Mouse (Mus musculus) adrenal gland, postnatal 14 days (tissue): ENCODE measurements around the gene As3mt. TPM values are rescaled to one million over a fixed set of nuclear protein-coding genes. Genes with fewer than 3 reads are reported as not detected.
"Not testable (repeated sequence)": the region's sequence is repeated elsewhere in the genome, so short reads cannot be mapped to it uniquely, and the experiment has no call there.

ENCODE experiments used
- DNase-seq: peaks from one replicate; pipeline ENCODE4 v3.0.0; 2021; ENCODE audit warnings: mixed read lengths
- total RNA-seq: library from RNA; stranded (reverse); gene quantifications from 2 replicates; pipeline ENCODE4 v1.2.3, GENCODE M21; 2021

As3mt gene
- total RNA-seq, 1 experiment from 2014 or later, result 68.2 TPM

GRCm38 (mm10) chr19:46747799-46748198, 40.5 kb downstream of the As3mt start:
- DNase-seq, result no peak

DNA sequence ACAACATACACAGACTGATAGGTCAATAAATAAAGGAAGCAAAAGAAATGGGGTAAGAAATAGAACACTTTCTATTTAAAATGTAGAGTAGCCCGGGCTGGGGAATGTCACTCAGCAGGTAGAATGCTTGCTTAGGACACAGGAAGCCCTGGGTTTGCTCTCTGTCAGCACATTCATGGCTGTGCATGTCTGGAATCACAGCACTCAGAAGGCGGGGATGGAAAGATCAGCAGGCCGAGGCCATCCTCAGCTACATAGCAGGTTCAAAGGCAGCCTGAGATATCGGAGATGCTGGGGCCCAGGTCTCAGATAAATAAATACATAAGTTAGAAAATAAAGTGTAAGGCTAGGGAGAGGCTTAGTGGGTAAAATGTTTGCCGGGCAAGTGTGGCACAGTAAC, 45.0 kb downstream of the As3mt start:
- DNase-seq, result no peak

GRCm38 (mm10) chr19:46755066-46755465, 47.8 kb downstream of the As3mt start:
- DNase-seq, result peak; percentile 63

GRCm38 (mm10) chr19:46756221-46756620, 49.0 kb downstream of the As3mt start:
- no peak for DNase-seq

DNA sequence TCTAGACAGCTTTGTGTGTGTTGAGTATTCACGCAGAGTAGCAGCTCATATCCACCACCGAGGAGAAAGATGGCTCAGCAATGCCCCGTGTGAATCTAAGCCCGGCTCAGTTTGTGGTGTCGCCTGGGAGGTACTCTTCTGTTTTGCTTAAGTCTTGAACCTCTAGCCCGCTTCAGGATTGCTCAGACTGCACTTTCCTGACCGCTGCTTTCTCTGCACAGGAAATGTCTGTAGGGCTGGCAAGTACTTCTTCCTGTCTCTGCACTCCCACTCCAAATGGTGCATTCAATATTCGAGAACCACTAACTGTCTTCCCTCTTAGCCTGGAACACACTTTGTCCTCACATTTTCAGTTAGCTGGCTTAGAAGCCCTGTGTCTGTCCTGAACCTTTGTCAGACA, 51.8 kb downstream of the As3mt start:
- DNase-seq, result no peak

- DNase-seq, result not testable (repeated sequence)
Observed at GRCm38 (mm10) chr19:46759909-46760308, 52.7 kb downstream of the As3mt start.

GRCm38 (mm10) chr19:46760375-46761160, 53.3 kb downstream of the As3mt start:
- DNase-seq, result peak; percentile 92

- DNase-seq, result peak; percentile 100
Observed at GRCm38 (mm10) chr19:46761247-46761946, 54.1 kb downstream of the As3mt start, which contains the start of gene Cnnm2. Gene Cnnm2 (plus strand): TSS chr19:46761596.

GRCm38 (mm10) chr19:46761971-46762290, 54.7 kb downstream of the As3mt start:
- no peak for DNase-seq

DNA sequence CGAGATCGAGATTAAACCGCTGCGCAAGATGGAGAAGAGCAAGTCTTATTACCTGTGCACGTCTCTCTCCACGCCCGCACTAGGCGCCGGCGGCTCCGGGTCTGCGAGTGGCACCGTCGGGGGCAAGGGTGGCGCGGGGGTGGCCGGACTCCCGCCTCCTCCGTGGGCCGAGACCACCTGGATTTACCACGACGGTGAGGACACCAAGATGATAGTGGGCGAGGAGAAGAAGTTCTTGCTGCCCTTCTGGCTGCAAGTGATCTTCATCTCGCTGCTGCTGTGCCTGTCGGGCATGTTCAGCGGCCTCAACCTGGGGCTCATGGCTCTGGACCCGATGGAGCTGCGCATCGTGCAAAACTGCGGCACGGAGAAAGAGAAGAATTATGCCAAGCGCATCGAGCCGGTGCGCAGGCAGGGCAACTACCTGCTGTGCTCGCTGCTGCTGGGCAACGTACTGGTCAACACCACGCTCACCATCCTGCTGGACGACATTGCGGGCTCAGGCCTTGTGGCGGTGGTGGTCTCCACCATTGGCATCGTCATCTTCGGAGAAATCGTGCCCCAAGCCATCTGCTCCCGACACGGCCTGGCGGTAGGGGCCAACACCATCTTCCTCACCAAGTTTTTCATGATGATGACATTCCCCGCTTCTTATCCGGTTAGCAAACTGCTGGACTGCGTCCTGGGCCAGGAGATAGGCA, 55.2 kb downstream of the As3mt start:
- peak; percentile 45 for DNase-seq

- DNase-seq, result no peak
Observed at GRCm38 (mm10) chr19:46762992-46763342, 55.7 kb downstream of the As3mt start.

DNA sequence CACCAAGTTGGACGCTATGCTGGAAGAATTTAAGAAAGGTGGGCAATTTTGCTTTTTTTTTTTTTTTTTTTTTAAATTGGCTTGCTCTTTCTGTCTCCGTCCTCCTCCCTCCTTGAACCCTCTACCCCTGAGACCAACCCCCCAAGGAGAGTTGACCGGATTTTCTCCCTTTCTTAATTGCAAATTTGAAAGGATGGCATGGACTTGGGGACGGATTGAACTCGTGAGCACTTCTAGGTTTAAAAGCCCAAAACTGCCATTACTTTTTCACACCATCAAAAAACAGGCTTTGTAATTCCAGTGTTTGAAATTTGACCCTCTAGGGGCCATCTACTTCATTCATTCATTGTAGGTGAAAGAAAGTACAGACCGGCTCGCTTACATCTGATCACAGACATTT, 56.1 kb downstream of the As3mt start:
- DNase-seq, result no peak

- no peak for DNase-seq
Observed at GRCm38 (mm10) chr19:46763932-46764762, 56.9 kb downstream of the As3mt start.

GRCm38 (mm10) chr19:46764763-46765117, 57.5 kb downstream of the As3mt start:
- DNase-seq, result no peak

GRCm38 (mm10) chr19:46766125-46766524, 58.9 kb downstream of the As3mt start:
- DNase-seq, result no peak

DNA sequence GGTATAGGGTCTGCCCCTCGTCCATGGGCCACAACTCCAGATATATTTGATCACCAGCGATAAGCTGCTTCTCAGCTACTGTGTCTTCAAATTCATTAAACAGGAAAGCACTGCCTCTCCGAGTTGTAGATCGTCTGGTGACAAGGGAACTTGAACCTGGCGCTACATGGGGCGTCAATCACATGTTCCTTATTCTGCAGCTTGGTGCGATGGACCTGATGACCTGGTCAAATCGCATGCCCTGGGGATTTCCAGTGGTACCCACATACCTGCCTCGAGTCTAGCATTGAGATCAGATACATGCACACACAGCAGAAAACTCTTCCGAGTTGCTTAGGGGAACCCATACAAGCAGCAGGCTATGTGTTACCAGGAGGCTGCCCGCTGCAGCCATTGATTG, 62.5 kb downstream of the As3mt start:
- no peak for DNase-seq

DNA sequence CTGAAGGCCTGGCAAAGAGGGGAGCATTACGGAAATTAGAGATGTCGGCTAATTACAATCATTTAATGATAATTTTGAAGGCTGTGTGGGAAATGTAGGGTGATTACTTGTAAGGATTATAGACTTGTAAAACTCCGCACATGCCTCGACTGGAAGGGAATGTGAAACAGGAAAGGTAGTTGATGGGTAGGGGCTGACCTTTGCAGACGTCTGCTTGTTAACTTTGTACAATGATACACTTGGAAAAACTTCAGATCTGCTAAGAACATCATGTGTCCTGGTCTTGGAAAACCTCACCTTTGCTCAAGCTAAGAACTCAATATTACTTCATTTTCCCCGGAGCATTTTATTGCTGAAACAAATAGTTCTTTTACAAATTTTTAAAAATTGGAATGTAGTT, 64.5 kb downstream of the As3mt start:
- no peak for DNase-seq

GRCm38 (mm10) chr19:46776391-46776790, 69.1 kb downstream of the As3mt start:
- DNase-seq, result no peak

GRCm38 (mm10) chr19:46776850-46777249, 69.6 kb downstream of the As3mt start:
- no peak for DNase-seq

DNA sequence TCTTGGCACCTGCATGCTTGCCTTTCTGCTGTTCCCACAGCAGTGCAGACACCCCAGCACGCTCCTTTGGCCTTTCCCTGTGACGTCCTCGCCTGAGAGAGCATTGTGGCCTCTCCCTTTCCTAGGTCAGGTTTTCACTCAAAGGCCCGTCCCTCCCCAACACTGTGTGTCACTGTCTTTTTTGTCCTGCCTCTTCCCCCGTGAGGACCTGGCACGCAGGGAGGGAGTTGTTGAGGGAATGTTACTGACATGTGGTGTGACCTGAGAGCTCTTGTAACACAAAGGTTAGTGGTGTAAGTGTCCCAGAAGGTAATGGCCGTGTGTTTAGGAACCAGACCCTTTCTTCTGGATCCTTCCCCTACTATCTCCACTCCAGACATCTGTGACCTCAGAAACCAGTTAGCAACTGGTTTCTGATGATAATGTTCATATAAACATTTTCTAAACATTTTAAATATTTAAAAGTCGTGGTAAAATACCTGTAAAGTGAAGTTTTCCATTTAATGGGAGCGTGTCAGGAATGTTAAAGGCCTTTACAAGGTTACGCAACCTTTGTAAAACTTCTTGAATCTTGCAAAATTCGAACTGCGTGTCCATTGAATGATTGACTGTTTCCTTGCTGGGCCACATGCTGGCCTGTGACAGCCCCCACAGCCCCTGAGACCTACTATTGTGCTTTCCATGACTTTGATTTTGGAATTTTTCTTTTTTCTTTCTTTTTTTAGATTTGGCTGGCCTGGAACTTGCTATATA, 70.8 kb downstream of the As3mt start:
- DNase-seq, result peak; percentile 40

DNA sequence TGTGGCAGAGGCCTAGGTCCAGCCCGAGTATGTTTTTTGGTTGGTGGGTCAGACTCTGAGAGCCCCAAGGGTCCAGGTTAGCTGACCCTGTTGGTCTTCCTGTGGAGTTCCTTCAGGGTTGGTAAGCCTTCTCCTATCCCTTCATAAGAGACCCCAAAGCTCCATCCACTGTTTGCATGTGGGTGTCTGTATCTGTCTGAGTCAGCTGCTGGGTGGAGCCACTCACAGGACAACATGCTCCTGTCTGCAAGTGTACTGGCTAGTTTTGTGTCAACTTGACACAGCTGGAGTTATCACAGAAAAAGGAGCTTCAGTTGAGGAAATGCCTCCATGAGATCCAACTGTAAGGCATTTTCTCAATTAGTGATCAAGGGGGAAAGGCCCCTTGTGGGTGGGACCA, 71.9 kb downstream of the As3mt start:
- not testable (repeated sequence) for DNase-seq

GRCm38 (mm10) chr19:46784038-46784437, 76.8 kb downstream of the As3mt start:
- DNase-seq, result no peak
